Mouse (Mus musculus) C2C12 (cell line): ENCODE results near the gene Dhdh. TPM values are rescaled to one million over a fixed set of nuclear protein-coding genes. Genes with fewer than 3 reads are reported as not detected.
"Not testable (repeated sequence)": the region's sequence is repeated elsewhere in the genome, so short reads cannot be mapped to it uniquely, and the experiment has no call there.

Experiments
- H3K27me3 ChIP-seq: one replicate; pipeline ENCODE4 v1.6.1; 2011; ENCODE audit not compliant: control insufficient read depth, insufficient read depth, insufficient read length
- H3K36me3 ChIP-seq: one replicate; pipeline ENCODE4 v1.6.1; 2011; ENCODE audit not compliant: control insufficient read depth, insufficient read depth
- H3K4me3 ChIP-seq: one replicate; pipeline ENCODE4 v1.5.1; 2011; ENCODE audit warnings: mild to moderate bottlenecking, control low read depth; ENCODE audit not compliant: poor library complexity, insufficient read depth, severe bottlenecking
- H3K79me2 ChIP-seq: one replicate; pipeline ENCODE4 v1.6.1; 2011; ENCODE audit not compliant: control insufficient read depth, insufficient read depth
- H3K79me3 ChIP-seq: one replicate; pipeline ENCODE4 v1.6.1; 2011; ENCODE audit warnings: low read depth, control low read depth
- H3ac ChIP-seq: one replicate; pipeline ENCODE3; 2011; ENCODE audit warnings: low read depth; ENCODE audit not compliant: control insufficient read depth, insufficient read length
- CEBPB ChIP-seq: IDR thresholded peaks from one replicate; pipeline ENCODE4 v1.6.1; 2011; ENCODE audit warnings: low read depth, mild to moderate bottlenecking, control low read depth, moderate library complexity
- CTCF ChIP-seq: IDR thresholded peaks from one replicate; pipeline ENCODE4 v1.5.1; 2011; ENCODE audit not compliant: control insufficient read depth, insufficient read depth, insufficient read length
- FOSL1 ChIP-seq: IDR thresholded peaks from one replicate; pipeline ENCODE4 v1.8.0; 2011; ENCODE audit warnings: mild to moderate bottlenecking, low read length; ENCODE audit not compliant: poor library complexity, insufficient read depth, severe bottlenecking
- MAX ChIP-seq: IDR thresholded peaks from one replicate; pipeline ENCODE4 v1.6.1; 2011; ENCODE audit warnings: mild to moderate bottlenecking, control low read depth
- MYOD1 ChIP-seq: IDR thresholded peaks from one replicate; pipeline ENCODE4 v1.6.1; 2011; ENCODE audit warnings: low read depth; ENCODE audit not compliant: control insufficient read depth, insufficient read length
- MYOG ChIP-seq: IDR thresholded peaks from one replicate; pipeline ENCODE4 v1.6.1; 2011; ENCODE audit not compliant: control insufficient read depth, insufficient read length; ENCODE audit errors: extremely low read depth
- USF1 ChIP-seq: IDR thresholded peaks from one replicate; pipeline ENCODE4 v1.6.1; 2011; ENCODE audit warnings: low read depth, mild to moderate bottlenecking, control low read depth, moderate library complexity
- long read RNA-seq, 2 experiments: library from polyadenylated mRNA; unstranded; transcript quantifications; one replicate each; pipeline ENCODE4 v2.0.0; 2019 to 2020
- polyA plus RNA-seq: library from polyadenylated mRNA; unstranded; fragments of >200 nt; fragmentation: generic; extraction: Trizol; gene quantifications from one replicate; pipeline ENCODE4 v1.2.1, GENCODE M21; 2012; ENCODE audit warnings: missing spikeins

Dhdh gene
- polyA plus RNA-seq: 0.07 TPM
- long read RNA-seq, experiment 1: 0 reads
- long read RNA-seq, experiment 2: 0 reads

- Histone ChIP-seq H3K79me2 (no peaks in the 10 kb centered on the region), H3K27me3 (no peaks in the 10 kb centered on the region), H3K36me3 (no peaks in the 10 kb centered on the region), H3K79me3 (no peaks in the 10 kb centered on the region), H3K4me3 (no peak within 1 kb of the TSS), H3ac (no peak within 1 kb of the TSS)
- TF ChIP-seq CTCF (no peak), MYOG (no peak), MAX (no peak), USF1 (no peak), FOSL1 (no peak), CEBPB (no peak), MYOD1 (no peak)
Measured at GRCm38 (mm10) chr7:45488293-45489204, at the start of gene Dhdh. Dhdh (minus strand) TSS chr7:45488805.

- H3K36me3 ChIP-seq: no peaks in the 10 kb centered on the region
- no peak overlapping the region for H3K4me3 ChIP-seq
- H3K79me2 ChIP-seq: no peaks in the 10 kb centered on the region
- TF ChIP-seq FOSL1 (no peak), USF1 (no peak), MYOD1 (no peak), MAX (no peak), CTCF (no peak), MYOG (no peak)
- H3K27me3 ChIP-seq: no peaks in the 10 kb centered on the region
- H3K79me3 ChIP-seq: no peaks in the 10 kb centered on the region
- H3ac ChIP-seq: no peak overlapping the region
Measured at GRCm38 (mm10) chr7:45537602-45538001, 49.0 kb upstream of the Dhdh start.

- H3K4me3 ChIP-seq: no peak overlapping the region
- H3K79me2 ChIP-seq: no peaks in the 10 kb centered on the region
- no peaks in the 10 kb centered on the region for H3K27me3 ChIP-seq
- H3K36me3 ChIP-seq: no peaks in the 10 kb centered on the region
- no peak overlapping the region for H3ac ChIP-seq
- TF ChIP-seq CEBPB (no peak), USF1 (no peak), MYOD1 (no peak), MAX (no peak), CTCF (no peak), FOSL1 (no peak), MYOG (no peak)
- H3K79me3 ChIP-seq: no peaks in the 10 kb centered on the region
Measured at GRCm38 (mm10) chr7:45535676-45536075, 47.1 kb upstream of the Dhdh start.

GRCm38 (mm10) chr7:45530643-45531042, 42.0 kb upstream of the Dhdh start:
- H3K79me2 ChIP-seq: peaks cover 4% of the 10 kb centered on the region
- peaks cover 1% of the 10 kb centered on the region for H3K79me3 ChIP-seq
- no peak overlapping the region for H3K4me3 ChIP-seq
- no peak overlapping the region for H3ac ChIP-seq
- H3K36me3 ChIP-seq: no peaks in the 10 kb centered on the region
- TF ChIP-seq MYOG: no peak
- TF ChIP-seq CTCF: no peak
- no peak for TF ChIP-seq FOSL1
- TF ChIP-seq MAX: no peak
- no peak for TF ChIP-seq MYOD1
- no peak for TF ChIP-seq CEBPB
- H3K27me3 ChIP-seq: no peaks in the 10 kb centered on the region

- Histone ChIP-seq H3ac (no peak overlapping the region), H3K4me3 (no peak overlapping the region), H3K79me2 (peaks cover 16% of the 10 kb centered on the region), H3K36me3 (peaks cover 1% of the 10 kb centered on the region), H3K79me3 (peaks cover 12% of the 10 kb centered on the region), H3K27me3 (no peaks in the 10 kb centered on the region)
- no peak for TF ChIP-seq CEBPB
- no peak for TF ChIP-seq USF1
- TF ChIP-seq MAX: no peak
- no peak for TF ChIP-seq FOSL1
Measured at GRCm38 (mm10) chr7:45529461-45529860, 40.9 kb upstream of the Dhdh start.

GRCm38 (mm10) chr7:45527169-45527568, 38.6 kb upstream of the Dhdh start:
- H3K79me2 ChIP-seq: peaks cover 19% of the 10 kb centered on the region
- peaks cover 14% of the 10 kb centered on the region for H3K79me3 ChIP-seq
- H3K27me3 ChIP-seq, H3K4me3 ChIP-seq, H3ac ChIP-seq: not testable (repeated sequence)
- peaks cover 20% of the 10 kb centered on the region for H3K36me3 ChIP-seq
